Mouse (Mus musculus): ENCODE measurements around the gene Armcx2. TPM values are rescaled to one million over a fixed set of nuclear protein-coding genes. Genes with fewer than 3 reads are reported as not detected.

The Armcx2 gene
- polyA plus RNA-seq (2015; fragmentation: Illumina TruSeq; extraction: RNeasy Lipid Tissue Mini Kit (QIAGEN cat#74804); ENCODE audit: low read depth, low replicate concordance) = 84.0 TPM

DNA sequence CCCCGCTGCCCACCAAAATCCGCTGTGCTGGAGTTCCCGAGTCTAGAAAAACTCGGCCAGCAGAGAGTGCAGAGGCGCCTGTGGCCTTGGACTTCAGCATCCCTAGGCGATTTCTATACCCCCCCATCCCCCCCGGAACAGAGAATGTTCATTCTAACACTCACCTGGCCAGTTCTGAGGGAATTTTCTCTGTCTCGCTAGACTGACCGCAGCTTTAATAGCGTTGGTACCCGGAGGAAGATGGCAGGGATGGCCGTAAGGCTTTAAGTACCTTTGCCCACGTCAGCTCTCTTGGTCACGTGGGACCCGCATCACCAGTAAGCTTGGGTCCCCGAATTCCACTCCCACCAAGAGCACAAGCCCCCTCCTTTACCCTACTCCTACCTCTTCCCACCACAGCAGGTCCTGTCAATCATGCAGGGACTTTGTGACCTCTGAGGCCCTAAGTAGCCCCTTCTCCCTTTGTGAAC lies at the start of gene Armcx2:
Gene Armcx2 (minus strand): TSS at position 467 of the 470 bp plus-strand sequence.

GRCm38 (mm10) chrX:134756434-134757292 lies 52.4 kb downstream of the Armcx2 start, which contains the start of gene Armcx3:
Gene Armcx3, plus strand, starts transcription at chrX:134756595.

Other genes starting within 250 kb of the Armcx2 start
- gene Btk, start 225.7 kb downstream of the Armcx2 start, polyA plus RNA-seq (2015; fragmentation: Illumina TruSeq; extraction: RNeasy Lipid Tissue Mini Kit (QIAGEN cat#74804); ENCODE audit: low read depth, low replicate concordance) = 0.97 TPM
- 648 TPM for gene Rpl36a, start 223.6 kb downstream of the Armcx2 start, polyA plus RNA-seq (2015; fragmentation: Illumina TruSeq; extraction: RNeasy Lipid Tissue Mini Kit (QIAGEN cat#74804); ENCODE audit: low read depth, low replicate concordance)
- 14.0 TPM for gene Gla, start 208.1 kb downstream of the Armcx2 start, polyA plus RNA-seq (2015; fragmentation: Illumina TruSeq; extraction: RNeasy Lipid Tissue Mini Kit (QIAGEN cat#74804); ENCODE audit: low read depth, low replicate concordance)
- 132 TPM for gene Hnrnph2, start 208.0 kb downstream of the Armcx2 start, polyA plus RNA-seq (2015; fragmentation: Illumina TruSeq; extraction: RNeasy Lipid Tissue Mini Kit (QIAGEN cat#74804); ENCODE audit: low read depth, low replicate concordance)
- gene Armcx4, start 122.7 kb downstream of the Armcx2 start, polyA plus RNA-seq (2015; fragmentation: Illumina TruSeq; extraction: RNeasy Lipid Tissue Mini Kit (QIAGEN cat#74804); ENCODE audit: low read depth, low replicate concordance) = 17.8 TPM
- gene Armcx1, start 91.3 kb downstream of the Armcx2 start, polyA plus RNA-seq (2015; fragmentation: Illumina TruSeq; extraction: RNeasy Lipid Tissue Mini Kit (QIAGEN cat#74804); ENCODE audit: low read depth, low replicate concordance) = 77.3 TPM
- 11.0 TPM for gene Armcx6, start 57.8 kb downstream of the Armcx2 start, polyA plus RNA-seq (2015; fragmentation: Illumina TruSeq; extraction: RNeasy Lipid Tissue Mini Kit (QIAGEN cat#74804); ENCODE audit: low read depth, low replicate concordance)
- 84.8 TPM for gene Armcx3, start 52.6 kb downstream of the Armcx2 start, polyA plus RNA-seq (2015; fragmentation: Illumina TruSeq; extraction: RNeasy Lipid Tissue Mini Kit (QIAGEN cat#74804); ENCODE audit: low read depth, low replicate concordance)
- gene Nxf2, start 155.5 kb upstream of the Armcx2 start, polyA plus RNA-seq (2015; fragmentation: Illumina TruSeq; extraction: RNeasy Lipid Tissue Mini Kit (QIAGEN cat#74804); ENCODE audit: low read depth, low replicate concordance) = 0.19 TPM
- gene Zmat1, start 200.0 kb upstream of the Armcx2 start, polyA plus RNA-seq (2015; fragmentation: Illumina TruSeq; extraction: RNeasy Lipid Tissue Mini Kit (QIAGEN cat#74804); ENCODE audit: low read depth, low replicate concordance) = 10.8 TPM

All from brain, adult 10 weeks (tissue).